Mouse (Mus musculus) small intestine, adult 2 months (tissue): ENCODE measurements at regions not wholly inside any gene's neighbourhood (a gene's known extent, or its start where the extent isn't known, plus 50 kb on each side); places are given as distances from the start of the nearest gene placed in this dataset.

Experiments used
- CTCF ChIP-seq: fragments of 200-500 bp; IDR thresholded peaks from 2 replicates; pipeline ENCODE4 v1.5.1; 2012; ENCODE audit warnings: low read depth, mild to moderate bottlenecking, control low read depth, inconsistent platforms, low read length, moderate library complexity, mixed read lengths; ENCODE audit not compliant: insufficient replicate concordance, insufficient read length; ENCODE audit errors: extremely low read depth
- POLR2A ChIP-seq: fragments of 200-500 bp; IDR thresholded peaks from 2 replicates; pipeline ENCODE4 v1.6.1; 2012; ENCODE audit warnings: low read depth, mild to moderate bottlenecking, control low read depth, inconsistent platforms, low read length, moderate library complexity

DNA sequence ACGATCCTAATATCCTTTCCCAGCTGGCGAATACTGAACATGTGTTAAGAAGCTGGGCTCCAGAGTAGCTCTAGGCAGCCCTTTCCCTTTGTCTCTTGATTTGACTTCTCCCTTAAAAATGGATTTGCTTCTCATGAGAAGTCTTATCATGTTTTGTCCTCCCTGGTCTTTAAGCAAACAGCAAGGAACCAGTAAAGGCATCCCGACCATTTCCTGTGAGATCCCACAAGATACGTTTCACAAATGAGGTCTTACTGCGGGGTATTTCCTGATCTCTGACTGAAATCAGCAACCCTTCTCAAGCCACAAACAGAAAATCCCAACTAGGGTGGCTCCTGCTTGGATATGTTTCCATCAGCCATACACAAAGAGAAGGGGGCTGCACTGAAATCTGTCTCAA is 130.8 kb upstream of the Pde3a start:
- TF ChIP-seq CTCF (no peak), POLR2A (no peak)
